Mouse (Mus musculus) heart, postnatal 4 days (tissue): ENCODE measurements around the gene Myo1d. TPM values are rescaled to one million over a fixed set of nuclear protein-coding genes. Genes with fewer than 3 reads are reported as not detected.
"Not testable (repeated sequence)": the region's sequence is repeated elsewhere in the genome, so short reads cannot be mapped to it uniquely, and the experiment has no call there.

Experiments
- DNase-seq: peaks from one replicate; pipeline ENCODE4 v3.0.0; 2021
- total RNA-seq, 2 experiments: library from RNA; stranded (reverse); gene quantifications; 2 replicates each; pipeline ENCODE4 v1.2.3; 2021

Myo1d gene
- total RNA-seq, 2 experiments from 2014 or later: 17.4 to 18.5 TPM

DNA sequence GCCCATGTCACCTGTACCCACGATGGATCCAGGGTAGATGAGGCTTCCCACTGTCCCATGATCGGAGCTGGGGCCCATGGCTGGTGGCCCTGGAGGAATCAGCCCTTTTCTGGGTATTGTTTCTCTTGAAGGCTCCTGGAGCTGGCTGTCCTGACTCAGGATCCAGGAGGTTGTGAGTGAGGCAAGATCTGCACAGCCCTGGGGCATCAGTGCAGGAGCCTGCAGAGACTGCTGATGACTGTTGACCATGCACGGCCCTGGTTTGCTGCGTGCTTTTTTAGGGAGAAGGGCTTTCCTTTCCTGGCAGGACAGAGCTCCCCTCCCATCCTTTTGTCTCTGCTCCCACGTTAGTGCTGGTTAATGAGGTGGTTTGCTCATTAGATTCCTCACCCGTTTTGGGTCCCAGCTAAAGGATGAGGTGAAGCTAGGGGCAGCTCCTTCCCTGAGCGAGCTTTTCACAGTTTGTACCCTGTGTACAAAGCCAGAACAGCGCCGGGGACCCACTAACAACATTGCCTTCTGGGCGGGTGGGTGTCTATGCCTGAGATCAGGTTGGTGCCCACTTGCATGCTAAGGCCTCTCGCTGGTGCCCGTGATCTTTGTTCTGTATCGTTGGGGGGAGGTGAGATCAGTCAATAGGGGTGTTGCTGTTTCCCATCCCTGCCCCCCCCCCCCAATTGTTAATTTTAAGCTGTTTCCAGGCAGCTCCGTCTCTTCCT is 301.0 kb downstream of the Myo1d start:
- no peak for DNase-seq

GRCm38 (mm10) chr11:80477341-80478199 is 302.3 kb downstream of the Myo1d start:
- DNase-seq: no peak

DNA sequence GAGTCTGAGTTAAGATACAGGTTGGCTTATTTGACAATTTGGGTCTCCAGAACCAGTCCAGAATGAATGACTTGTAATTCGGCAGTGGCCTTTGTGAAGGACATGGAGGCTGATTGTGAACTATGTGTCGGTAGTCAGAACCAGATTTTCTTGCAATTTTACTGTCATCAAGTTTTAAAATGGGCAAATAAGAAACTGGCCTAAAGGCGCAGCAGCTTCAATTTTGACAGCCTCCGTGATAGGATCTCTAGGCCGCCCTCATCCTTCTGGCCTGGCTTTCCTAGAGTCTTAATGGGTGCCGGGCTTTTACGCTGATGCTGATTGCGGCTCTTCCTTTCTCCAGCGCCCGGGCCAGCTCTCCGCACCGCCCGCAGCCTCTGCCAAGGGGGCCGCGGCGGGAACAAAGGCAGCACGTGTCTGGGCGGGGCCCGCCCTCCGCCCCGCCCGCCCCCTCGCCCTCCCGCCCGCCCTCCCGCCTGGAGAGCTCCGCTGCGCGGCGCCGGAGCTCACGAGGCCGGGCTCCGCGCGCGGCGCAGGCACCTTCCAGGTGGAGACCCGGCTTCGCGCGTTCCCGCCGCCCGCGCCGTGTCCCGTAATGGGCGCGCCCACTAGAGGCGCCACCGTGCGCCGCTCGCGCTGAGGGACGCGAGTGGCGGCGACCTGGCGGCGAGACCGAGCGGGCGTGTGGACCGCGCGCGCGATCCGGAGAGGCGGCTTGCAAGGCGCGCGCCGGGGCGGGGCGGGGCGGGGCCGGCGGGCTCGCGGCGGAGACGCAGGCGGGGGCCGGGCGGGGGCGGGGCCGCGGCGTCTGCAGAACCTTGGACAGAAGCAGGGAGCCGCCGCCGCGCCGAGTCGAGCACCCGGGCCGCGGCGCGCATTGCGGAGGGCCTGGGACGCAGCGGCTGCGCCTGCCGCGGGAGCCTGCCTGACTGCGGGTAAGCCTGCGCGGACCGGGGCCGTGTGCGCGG is 303.3 kb downstream of the Myo1d start, which contains the start of gene Cdk5r1:
Cdk5r1 (plus strand) TSS at position 802 of the 968 bp plus-strand sequence.
- DNase-seq: peak; percentile 89

GRCm38 (mm10) chr11:80475544-80475943 is 304.3 kb downstream of the Myo1d start:
- no peak for DNase-seq

GRCm38 (mm10) chr11:80474846-80475245 is 305.0 kb downstream of the Myo1d start:
- DNase-seq: no peak

- DNase-seq: no peak
Measured at GRCm38 (mm10) chr11:80474175-80474691, 305.6 kb downstream of the Myo1d start.

DNA sequence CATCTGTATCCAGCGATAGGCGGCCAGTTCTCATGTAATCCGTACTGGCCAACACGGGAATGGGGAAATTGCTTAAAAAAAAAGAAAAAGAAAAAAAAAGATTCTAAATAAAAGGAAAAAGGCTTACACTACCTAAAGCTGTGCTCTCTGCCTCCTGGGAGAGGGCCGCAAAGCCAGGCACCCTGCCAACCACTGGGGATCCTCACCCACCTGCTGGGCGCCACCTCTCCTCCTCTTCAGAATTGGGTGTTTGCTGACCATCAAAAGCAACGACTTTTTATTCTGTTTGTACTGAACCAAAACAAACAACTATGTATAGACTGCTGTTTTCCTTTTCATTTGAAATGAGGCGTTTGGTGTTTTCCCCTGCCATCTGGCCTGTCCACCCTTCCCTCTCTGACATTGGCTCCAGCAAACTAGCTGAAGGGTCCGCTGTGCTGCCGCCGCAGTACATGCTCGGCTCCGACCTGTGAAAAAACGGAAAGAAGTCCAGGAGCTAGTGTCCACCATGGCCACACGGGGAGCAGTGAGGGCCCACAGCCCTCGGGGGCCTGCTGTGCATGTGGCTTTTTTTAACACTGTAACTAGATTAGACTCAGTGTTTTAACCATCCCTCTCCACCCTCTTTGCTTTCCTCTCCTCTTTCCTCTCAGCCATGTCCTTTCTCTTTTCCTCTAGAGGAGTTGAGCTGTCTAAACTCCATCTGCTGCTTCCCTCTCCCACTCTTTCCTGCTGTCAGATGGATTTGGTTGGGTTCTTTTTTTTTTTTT is 307.8 kb downstream of the Myo1d start:
- DNase-seq: no peak

GRCm38 (mm10) chr11:80463605-80464130 is 316.2 kb downstream of the Myo1d start:
- not testable (repeated sequence) for DNase-seq

GRCm38 (mm10) chr11:80453198-80453597 is 326.6 kb downstream of the Myo1d start:
- no peak for DNase-seq

DNA sequence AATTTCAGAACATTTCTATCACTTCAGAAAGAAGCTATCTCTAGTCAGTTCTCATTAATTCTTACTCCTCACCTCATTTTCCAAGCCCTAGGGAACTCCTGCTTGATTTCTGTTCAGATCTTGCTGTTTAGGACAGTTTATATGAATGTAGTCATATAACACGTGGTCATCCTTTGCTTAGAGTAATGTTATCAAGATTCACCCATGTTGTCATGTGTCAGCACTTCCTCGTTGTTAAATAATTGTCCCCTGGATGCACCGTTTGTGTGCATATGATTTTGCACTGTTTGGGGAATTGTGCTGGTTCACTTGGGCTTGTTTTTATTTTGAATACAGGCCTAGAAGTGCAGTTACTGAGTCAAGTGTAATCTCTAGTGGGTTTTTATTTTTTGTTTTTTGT is 327.6 kb downstream of the Myo1d start:
- no peak for DNase-seq

DNA sequence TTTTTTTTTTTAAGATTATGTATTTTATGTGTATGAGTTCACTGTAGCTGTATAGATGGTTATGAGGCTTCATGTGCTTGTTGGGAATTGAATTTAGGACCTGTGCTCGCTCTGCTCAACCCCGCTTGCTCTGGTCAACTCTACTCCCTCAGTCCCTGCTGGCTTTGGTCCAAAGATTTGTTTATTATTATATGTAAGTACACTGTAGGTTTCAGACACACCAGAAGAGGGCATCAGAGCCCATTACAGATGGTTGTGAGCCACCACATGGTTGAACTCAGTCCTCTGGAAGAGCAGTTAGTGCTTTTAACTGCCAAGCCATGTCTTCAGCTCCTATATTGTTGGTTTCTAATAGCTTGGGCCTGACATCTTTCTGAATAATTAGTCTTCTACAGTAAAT is 330.0 kb downstream of the Myo1d start:
- no peak for DNase-seq

DNA sequence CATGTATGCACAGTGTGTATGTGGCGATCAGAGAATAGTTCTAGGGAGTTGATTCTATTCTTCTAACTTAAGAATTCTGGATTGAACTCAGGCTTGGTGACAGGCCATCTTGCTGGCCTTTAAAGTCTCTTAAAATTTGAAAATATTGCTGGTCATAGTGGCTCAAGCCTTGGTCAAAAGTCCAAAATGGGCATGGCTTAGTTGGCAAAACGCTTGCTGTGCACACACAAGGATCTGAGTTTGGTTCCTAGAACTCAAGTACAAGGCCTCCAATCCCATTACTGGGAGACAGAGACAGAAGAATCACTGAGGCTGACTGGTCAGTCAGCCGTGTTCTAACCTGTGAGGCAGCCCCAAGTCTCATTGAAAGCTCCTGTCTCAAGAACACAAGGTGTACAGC is 332.9 kb downstream of the Myo1d start:
- no peak for DNase-seq

Other genes starting within 250 kb of the Myo1d start
- gene Tmem98, start 30.1 kb upstream of the Myo1d start, total RNA-seq: 10 to 100 TPM; 50.9 to 53.6 TPM
- not detected for gene Spaca3, start 78.3 kb upstream of the Myo1d start, total RNA-seq